Mouse (Mus musculus) heart, embryonic 13.5 days (tissue): Measurements from ENCODE around the gene Insrr. TPM values are rescaled to one million over a fixed set of nuclear protein-coding genes. Genes with fewer than 3 reads are reported as not detected.

ENCODE experiments used
- ATAC-seq: fragments of 200-750 bp; cut with Nextera tagmentation; 2 replicates; pipeline ENCODE4 v1.8.0; 2017; ENCODE audit warnings: moderate TSS enrichment; ENCODE audit not compliant: insufficient number of reproducible peaks, low FRiP score, low TSS enrichment; ENCODE audit errors: extremely low read depth
- H3K27ac ChIP-seq: fragments of 300-500 bp; sonication (generic); replicated peaks from 2 replicates; pipeline ENCODE4 v1.5.1; 2015; ENCODE audit warnings: moderate library complexity, mild to moderate bottlenecking, inconsistent platforms
- H3K27me3 ChIP-seq: fragments of 300-500 bp; sonication (generic); replicated peaks from 2 replicates; pipeline ENCODE4 v1.6.1; 2015; ENCODE audit warnings: mild to moderate bottlenecking, inconsistent platforms
- H3K36me3 ChIP-seq: fragments of 300-500 bp; sonication (generic); 2 replicates; pipeline ENCODE4 v1.6.1; 2015; ENCODE audit warnings: mild to moderate bottlenecking, inconsistent platforms
- H3K4me1 ChIP-seq: fragments of 300-500 bp; sonication (generic); 2 replicates; pipeline ENCODE4 v1.6.1; 2015; ENCODE audit warnings: inconsistent platforms
- H3K4me2 ChIP-seq: fragments of 300-500 bp; sonication (generic); 2 replicates; pipeline ENCODE4 v1.6.1; 2015; ENCODE audit warnings: inconsistent platforms, mild to moderate bottlenecking, moderate library complexity
- H3K4me3 ChIP-seq: fragments of 300-500 bp; sonication (generic); 2 replicates; pipeline ENCODE4 v1.5.1; 2015; ENCODE audit warnings: moderate library complexity, mild to moderate bottlenecking, inconsistent platforms
- H3K9ac ChIP-seq: fragments of 300-500 bp; sonication (generic); 2 replicates; pipeline ENCODE4 v1.6.1; 2015; ENCODE audit warnings: inconsistent platforms, mild to moderate bottlenecking, moderate library complexity
- H3K9me3 ChIP-seq: fragments of 300-500 bp; sonication (generic); 2 replicates; pipeline ENCODE4 v1.6.1; 2016; ENCODE audit warnings: inconsistent platforms
- WGBS: fragments of 180-500 bp; shearing (Covaris S2); methylation state at CpG from one replicate; pipeline ENCODE4 v1.1.7; 2015; ENCODE audit warnings: mixed read lengths; 5-methylcytosine and 5-hydroxymethylcytosine counted together
- polyA plus RNA-seq: library from polyadenylated mRNA; unstranded; fragments of >200 nt; fragmentation: Nextera tagmentation; extraction: Ambion mirVana; gene quantifications from 2 replicates; pipeline ENCODE4 v1.2.1, GENCODE M21; 2015

Gene Insrr
- polyA plus RNA-seq, 1 experiment from 2014 or later: 0.08 TPM

- Histone ChIP-seq H3K36me3 (no peaks in the 10 kb centered on the region), H3K4me2 (no peak overlapping the region), H3K9me3 (no peaks in the 10 kb centered on the region), H3K4me1 (no peaks in the 10 kb centered on the region), H3K4me3 (no peak overlapping the region), H3K27me3 (no peaks in the 10 kb centered on the region), H3K9ac (no peak overlapping the region), H3K27ac (no peak overlapping the region)
- no peak for ATAC-seq
- 69% methylated on average over 7 of the region's 7 CpGs for WGBS
Observed at GRCm38 (mm10) chr3:87832109-87832859, 35.5 kb downstream of the Insrr start.

- Histone ChIP-seq H3K9me3 (no peaks in the 10 kb centered on the region), H3K27me3 (no peaks in the 10 kb centered on the region), H3K4me2 (no peak overlapping the region), H3K27ac (no peak overlapping the region), H3K4me3 (no peak overlapping the region), H3K9ac (no peak overlapping the region), H3K4me1 (no peaks in the 10 kb centered on the region), H3K36me3 (no peaks in the 10 kb centered on the region)
- ATAC-seq: no peak
- 66% methylated on average over 5 of the region's 5 CpGs for WGBS
Observed at GRCm38 (mm10) chr3:87833482-87833881, 36.7 kb downstream of the Insrr start.

GRCm38 (mm10) chr3:87838622-87839021, 41.9 kb downstream of the Insrr start:
- no peak for ATAC-seq
- Histone ChIP-seq H3K4me2 (no peak overlapping the region), H3K27ac (no peak overlapping the region), H3K9ac (no peak overlapping the region), H3K36me3 (no peaks in the 10 kb centered on the region), H3K9me3 (no peaks in the 10 kb centered on the region), H3K4me3 (no peak overlapping the region), H3K27me3 (peaks cover 21% of the 10 kb centered on the region), H3K4me1 (no peaks in the 10 kb centered on the region)
- WGBS: 3% methylated on average over 4 of the region's 4 CpGs

GRCm38 (mm10) chr3:87840858-87841257, 44.1 kb downstream of the Insrr start:
- no peak overlapping the region for H3K27ac ChIP-seq
- ATAC-seq: no peak
- peaks cover 21% of the 10 kb centered on the region for H3K27me3 ChIP-seq
- H3K4me3 ChIP-seq: no peak overlapping the region
- no peaks in the 10 kb centered on the region for H3K9me3 ChIP-seq
- no peaks in the 10 kb centered on the region for H3K4me1 ChIP-seq
- no peak overlapping the region for H3K9ac ChIP-seq
- H3K4me2 ChIP-seq: no peak overlapping the region
- no peaks in the 10 kb centered on the region for H3K36me3 ChIP-seq

- Histone ChIP-seq H3K4me3 (no peak overlapping the region), H3K9me3 (no peaks in the 10 kb centered on the region), H3K9ac (no peak overlapping the region), H3K36me3 (no peaks in the 10 kb centered on the region), H3K27ac (no peak overlapping the region), H3K4me2 (no peak overlapping the region), H3K27me3 (peaks cover 9% of the 10 kb centered on the region; the same call in 1 of the 2 replicates), H3K4me1 (peaks cover 7% of the 10 kb centered on the region)
- ATAC-seq: no peak
- WGBS: 65% methylated on average over 4 of the region's 4 CpGs
Observed at GRCm38 (mm10) chr3:87844981-87845380, 48.2 kb downstream of the Insrr start.

- no peak overlapping the region for H3K4me2 ChIP-seq
- peaks cover 7% of the 10 kb centered on the region for H3K4me1 ChIP-seq
- no peak overlapping the region for H3K27ac ChIP-seq
- H3K4me3 ChIP-seq: no peak overlapping the region
- H3K9me3 ChIP-seq: no peaks in the 10 kb centered on the region
- no peak overlapping the region for H3K9ac ChIP-seq
- ATAC-seq: no peak
- WGBS: 66% methylated on average over 4 of the region's 4 CpGs
- H3K27me3 ChIP-seq: no peaks in the 10 kb centered on the region; the same call in 1 of the 2 replicates
- H3K36me3 ChIP-seq: no peaks in the 10 kb centered on the region
Observed at GRCm38 (mm10) chr3:87846186-87846585, 49.4 kb downstream of the Insrr start.

- no peak within 1 kb of the TSS for H3K4me3 ChIP-seq
- H3K4me1 ChIP-seq: peaks cover 7% of the 10 kb centered on the region
- no peak within 1 kb of the TSS for H3K27ac ChIP-seq
- H3K27me3 ChIP-seq: no peaks in the 10 kb centered on the region; the same call in 1 of the 2 replicates
- H3K36me3 ChIP-seq: no peaks in the 10 kb centered on the region
- WGBS: 60% methylated on average over 7 of the region's 7 CpGs
- H3K9ac ChIP-seq: no peak within 1 kb of the TSS
- no peak within 1 kb of the TSS for H3K4me2 ChIP-seq
- ATAC-seq: no peak
- H3K9me3 ChIP-seq: no peaks in the 10 kb centered on the region
Observed at GRCm38 (mm10) chr3:87846650-87847110, 49.9 kb downstream of the Insrr start, which contains the start of gene Sh2d2a. Gene Sh2d2a, plus strand, starts transcription at chr3:87846755.

- ATAC-seq: no peak
- H3K27ac ChIP-seq: no peak overlapping the region
- no peaks in the 10 kb centered on the region; the same call in 1 of the 2 replicates for H3K27me3 ChIP-seq
- no peaks in the 10 kb centered on the region for H3K9me3 ChIP-seq
- 68% methylated on average over 5 of the region's 5 CpGs for WGBS
- H3K9ac ChIP-seq: no peak overlapping the region
- no peak overlapping the region for H3K4me3 ChIP-seq
- H3K4me2 ChIP-seq: no peak overlapping the region
- H3K4me1 ChIP-seq: peaks cover 7% of the 10 kb centered on the region
- no peaks in the 10 kb centered on the region for H3K36me3 ChIP-seq
Observed at GRCm38 (mm10) chr3:87847680-87848079, 50.9 kb downstream of the Insrr start.

- peaks cover 7% of the 10 kb centered on the region for H3K4me1 ChIP-seq
- H3K4me2 ChIP-seq: no peak overlapping the region
- 68% methylated on average over 14 of the region's 14 CpGs for WGBS
- H3K4me3 ChIP-seq: no peak overlapping the region
- H3K9me3 ChIP-seq: no peaks in the 10 kb centered on the region
- no peak for ATAC-seq
- H3K27me3 ChIP-seq: no peaks in the 10 kb centered on the region; the same call in 1 of the 2 replicates
- H3K36me3 ChIP-seq: no peaks in the 10 kb centered on the region
- no peak overlapping the region for H3K9ac ChIP-seq
- no peak overlapping the region for H3K27ac ChIP-seq
Observed at GRCm38 (mm10) chr3:87849117-87849516, 52.4 kb downstream of the Insrr start.

- H3K4me1 ChIP-seq: no peaks in the 10 kb centered on the region
- no peaks in the 10 kb centered on the region; the same call in 1 of the 2 replicates for H3K27me3 ChIP-seq
- H3K9me3 ChIP-seq: no peaks in the 10 kb centered on the region
- H3K4me3 ChIP-seq: no peak overlapping the region
- H3K36me3 ChIP-seq: peaks cover 44% of the 10 kb centered on the region
- WGBS: 65% methylated on average over 7 of the region's 7 CpGs
- no peak for ATAC-seq
- H3K4me2 ChIP-seq: no peak overlapping the region
- no peak overlapping the region for H3K9ac ChIP-seq
- no peak overlapping the region for H3K27ac ChIP-seq
Observed at GRCm38 (mm10) chr3:87854795-87855568, 58.2 kb downstream of the Insrr start.

GRCm38 (mm10) chr3:87855936-87856335, 59.2 kb downstream of the Insrr start:
- no peaks in the 10 kb centered on the region for H3K9me3 ChIP-seq
- H3K4me3 ChIP-seq: no peak overlapping the region
- H3K4me1 ChIP-seq: no peaks in the 10 kb centered on the region
- no peak for ATAC-seq
- no peak overlapping the region for H3K27ac ChIP-seq
- WGBS: 78% methylated on average over 8 of the region's 8 CpGs
- no peaks in the 10 kb centered on the region for H3K27me3 ChIP-seq
- no peak overlapping the region for H3K9ac ChIP-seq
- H3K4me2 ChIP-seq: no peak overlapping the region
- H3K36me3 ChIP-seq: peaks cover 53% of the 10 kb centered on the region
